Mouse (Mus musculus) thymus, adult 18-20 months (tissue): ENCODE data around the gene Eif3j1.
A peak's percentile ranks its signal among the peaks of the same experiment; 100 is the strongest.
"Not testable (repeated sequence)": the region's sequence is repeated elsewhere in the genome, so short reads cannot be mapped to it uniquely, and the experiment has no call there.

Experiments
- DNase-seq, 2 experiments: peaks; one replicate each; pipeline ENCODE4 v3.0.0; 2022; ENCODE audit warnings: mixed read lengths in 2 of 2

Gene Eif3j1

DNA sequence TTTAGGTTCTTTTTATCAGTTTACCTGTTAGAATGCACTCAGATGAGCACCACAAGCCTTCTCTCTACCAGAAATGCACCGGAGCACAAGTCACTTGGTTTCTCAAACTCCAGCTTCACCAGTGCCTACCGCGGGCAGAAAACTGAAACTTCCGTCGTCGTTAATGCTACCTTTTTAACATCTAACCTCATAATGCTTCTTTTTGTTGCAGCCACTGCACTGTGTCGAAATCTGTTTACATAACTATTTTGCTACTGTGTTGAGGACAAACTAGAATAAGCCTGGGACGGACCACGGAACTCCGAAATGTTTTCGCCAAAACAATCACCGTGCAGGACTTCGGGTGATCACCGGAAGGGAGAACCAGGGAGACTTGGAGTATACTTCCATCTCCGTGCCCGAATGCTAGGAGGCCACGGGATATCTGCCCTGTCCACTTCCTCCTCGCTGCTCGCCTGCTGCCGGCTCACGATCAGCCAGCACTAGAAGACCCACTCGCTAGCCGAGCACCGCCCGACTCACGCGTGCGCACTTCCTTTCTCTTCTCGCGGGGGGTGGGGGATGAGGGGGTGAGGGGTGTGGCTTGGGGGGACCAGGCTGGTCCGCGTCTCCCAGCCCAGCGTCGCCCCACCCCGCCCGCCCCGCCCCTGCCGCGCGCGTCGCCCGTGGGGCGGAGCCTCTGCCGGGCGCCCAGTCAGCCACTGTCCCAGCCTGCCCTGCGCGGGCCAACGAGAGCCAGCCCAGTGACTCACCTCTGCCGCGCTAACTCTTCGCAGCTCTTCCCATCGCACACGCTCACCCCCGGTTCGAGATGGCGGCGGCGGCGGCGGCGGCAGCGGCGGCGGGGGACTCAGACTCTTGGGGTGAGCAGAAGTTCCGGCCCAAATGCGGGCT is at the start of gene Eif3j1:
TSS of gene Eif3j1 (plus strand) at position 685 of the 894 bp plus-strand sequence.
- peak; percentile 81 to 86 for DNase-seq

DNA sequence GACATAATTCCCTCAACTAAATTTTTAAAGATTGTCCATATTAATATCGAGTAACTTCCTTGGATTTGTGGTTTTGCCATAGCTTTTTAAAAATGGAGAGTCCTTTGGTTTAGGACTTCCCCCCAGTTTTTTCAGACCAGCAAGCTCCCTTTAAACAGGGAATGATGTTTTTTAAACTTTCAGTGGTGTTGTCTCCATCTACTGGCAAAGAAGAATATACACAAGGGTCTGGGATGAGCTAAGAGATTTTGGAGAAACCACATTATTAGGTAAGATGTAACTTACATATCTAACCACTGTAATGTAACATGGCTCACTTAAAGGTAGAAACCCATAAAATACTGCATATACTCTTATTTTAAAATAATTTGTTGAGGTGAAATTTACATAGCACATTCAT is 32.6 kb upstream of the Eif3j1 start:
- DNase-seq, result no peak

DNA sequence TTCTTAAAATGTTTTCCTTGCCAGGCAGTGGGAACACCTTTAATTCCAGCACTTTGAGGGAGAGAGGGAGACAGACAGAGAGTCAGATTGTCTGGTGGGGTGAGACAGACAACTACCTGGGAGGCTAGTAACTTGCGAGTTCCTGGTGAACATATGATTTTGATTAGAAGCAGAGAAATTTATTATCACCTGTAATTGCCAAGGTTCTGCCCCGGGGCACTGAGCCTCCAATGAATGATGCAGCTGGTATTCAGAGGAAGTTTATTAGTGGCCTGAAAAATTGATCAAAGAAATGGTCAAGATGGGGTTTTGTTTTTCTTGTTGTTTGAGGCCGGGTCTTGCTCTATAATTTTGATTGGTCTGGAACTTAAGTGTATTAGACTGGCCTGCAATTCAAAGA is 19.5 kb upstream of the Eif3j1 start:
- no peak for DNase-seq

DNA sequence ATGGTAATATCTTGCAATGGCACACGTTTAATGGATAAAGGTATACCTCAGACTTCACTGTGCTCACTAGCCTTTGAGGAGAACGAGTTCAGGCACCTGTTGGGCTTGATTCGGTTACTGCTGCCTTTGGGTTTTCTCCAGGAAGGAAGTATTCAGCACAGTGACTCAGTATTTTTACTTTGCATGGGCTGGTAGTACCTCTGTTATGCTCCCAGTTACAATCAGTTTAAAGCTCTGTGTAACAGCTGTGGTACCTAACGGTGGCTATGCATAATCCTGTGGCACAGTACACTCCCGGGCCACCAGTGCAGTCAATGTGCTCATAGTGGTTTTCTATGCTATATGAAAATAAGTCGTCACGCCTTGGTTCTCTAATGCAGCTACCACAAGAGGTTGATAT is 16.9 kb upstream of the Eif3j1 start:
- DNase-seq, result no peak

DNA sequence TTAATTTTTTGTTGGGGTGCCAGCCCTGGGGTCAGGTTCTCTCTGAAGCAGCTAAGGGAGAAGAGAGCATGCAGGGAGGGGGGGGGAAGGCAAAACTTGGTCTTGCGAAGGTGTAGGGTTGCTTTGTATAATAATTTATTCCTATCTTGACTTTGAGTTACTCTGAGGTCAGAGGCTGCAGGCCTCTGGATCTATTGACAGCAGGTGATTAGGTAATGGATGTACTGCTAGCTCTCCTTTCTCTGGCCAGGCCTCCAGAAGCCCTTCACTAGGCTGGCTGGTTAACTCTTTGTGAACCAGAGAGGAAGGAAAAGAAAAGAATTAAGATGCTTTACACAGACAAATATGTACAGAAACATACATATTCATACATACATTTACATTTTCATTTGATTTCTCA is 9.6 kb upstream of the Eif3j1 start:
- no peak for DNase-seq

DNA sequence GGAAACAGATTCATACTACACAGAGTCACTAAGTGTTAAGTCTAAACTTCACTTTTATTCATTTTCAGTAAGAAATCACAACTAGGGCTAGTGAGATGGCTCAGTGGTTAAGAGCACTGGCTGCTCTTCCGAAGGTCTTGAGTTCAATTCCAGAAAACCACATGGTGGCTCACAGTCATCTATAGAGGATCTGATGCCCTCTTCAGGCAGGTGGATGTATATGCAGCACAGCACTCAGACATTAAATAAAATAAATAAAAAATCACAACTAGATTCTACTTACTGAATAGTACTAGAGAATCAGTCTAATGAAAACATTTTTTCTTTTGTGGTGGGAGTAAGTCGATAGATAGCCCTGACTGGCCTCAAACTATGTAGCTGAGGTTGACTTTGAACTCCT is 6.1 kb upstream of the Eif3j1 start:
- no peak for DNase-seq

DNA sequence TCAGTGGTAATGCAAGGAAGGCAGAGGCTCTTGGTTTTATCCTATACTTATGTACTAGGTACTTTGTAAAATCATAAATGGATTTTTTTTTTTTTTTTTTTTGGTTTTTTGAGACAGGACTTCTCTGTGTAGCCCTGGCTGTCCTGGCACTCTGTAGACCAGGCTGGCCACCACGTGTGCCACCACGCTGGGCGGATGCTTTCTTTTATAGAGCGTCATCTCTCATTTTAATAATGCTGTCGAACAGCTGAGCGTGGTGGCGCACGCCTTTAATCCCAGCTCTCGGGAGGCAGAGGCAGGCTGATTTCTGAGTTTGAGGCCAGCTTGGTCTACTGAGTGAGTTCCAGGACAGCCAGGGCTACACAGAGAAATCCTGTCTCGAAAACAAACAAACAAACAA is 1.3 kb upstream of the Eif3j1 start:
- DNase-seq, result not testable (repeated sequence)

DNA sequence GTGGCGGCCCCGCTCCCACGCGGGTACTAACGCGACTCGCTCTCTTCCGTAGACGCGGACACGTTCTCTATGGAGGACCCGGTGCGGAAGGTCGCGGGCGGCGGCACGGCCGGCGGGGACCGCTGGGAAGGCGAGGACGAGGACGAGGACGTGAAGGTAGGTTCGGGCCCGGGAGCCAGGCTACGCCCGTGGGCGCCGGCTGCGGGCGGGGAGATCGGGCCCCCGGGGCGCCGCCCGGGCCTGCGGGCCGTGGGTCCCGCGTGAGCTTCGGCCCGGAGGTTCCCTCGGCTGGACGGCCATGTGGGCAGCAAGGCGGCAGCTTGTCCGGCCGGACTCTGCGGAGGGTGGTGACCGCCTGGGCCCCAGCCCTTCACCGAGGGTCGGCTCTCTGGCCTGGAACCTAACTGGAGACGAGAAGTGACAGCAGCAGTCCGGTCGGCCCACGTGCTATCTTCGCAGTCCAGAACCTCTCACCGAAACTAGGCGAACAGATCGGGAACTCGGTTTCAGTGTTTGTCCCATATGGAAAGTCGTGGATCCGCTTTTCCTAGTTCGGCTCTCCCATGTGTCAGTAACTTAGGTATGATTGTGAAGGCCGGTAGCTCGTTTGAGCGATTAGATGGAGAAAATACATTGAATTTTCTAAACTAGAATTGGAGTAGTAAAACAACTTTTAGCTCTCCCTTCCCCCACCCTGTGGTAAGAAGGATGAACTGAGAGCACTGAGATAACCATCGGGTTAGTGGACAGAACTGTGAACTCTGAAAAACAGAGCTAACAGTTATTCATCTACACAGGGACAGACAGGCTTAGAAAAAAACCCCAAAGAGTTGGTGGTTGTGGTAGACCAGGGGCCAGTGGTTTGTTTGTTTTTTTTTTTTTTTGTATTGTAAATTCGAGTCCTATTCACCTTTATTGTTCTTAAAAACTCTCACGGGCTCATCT is 682 bp downstream of the Eif3j1 start:
- no peak for DNase-seq

DNA sequence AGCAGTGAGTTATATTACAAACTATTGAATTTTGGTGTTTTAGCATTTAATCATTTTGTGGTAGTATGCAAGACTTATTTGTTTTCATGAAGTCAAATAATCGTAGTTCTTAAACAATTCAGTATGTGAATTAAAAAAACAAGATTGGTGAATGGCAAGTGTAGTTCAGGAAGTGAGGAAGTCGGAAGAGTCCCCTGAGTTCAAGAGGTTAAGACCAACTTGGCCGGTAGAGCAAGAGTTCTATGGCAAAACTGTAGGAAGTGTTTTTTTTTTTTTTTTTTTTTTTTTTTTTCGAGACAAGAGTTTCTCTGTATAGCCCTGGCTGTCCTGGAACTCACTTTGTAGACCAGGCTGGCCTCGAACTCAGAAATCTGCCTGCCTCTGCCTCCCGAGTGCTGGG is 3.6 kb downstream of the Eif3j1 start:
- no peak for DNase-seq

DNA sequence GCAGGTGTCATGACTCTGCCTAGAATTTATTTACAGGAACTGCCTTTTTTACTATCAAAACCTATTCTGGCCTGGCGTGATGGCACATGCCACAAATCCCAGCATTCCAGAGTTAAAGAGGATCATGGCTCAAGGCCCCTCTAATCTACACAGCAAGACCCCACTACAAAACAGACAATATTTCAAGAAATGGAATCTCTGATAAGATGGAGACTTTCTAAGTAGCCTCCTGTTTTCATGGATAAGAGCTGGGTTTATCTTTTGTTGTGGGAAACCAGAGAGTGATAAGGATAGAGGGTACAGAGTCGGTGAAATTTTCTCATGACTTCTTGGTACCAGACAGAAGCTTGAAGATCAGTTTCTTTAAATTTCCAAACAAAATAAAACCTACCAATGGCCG is 7.7 kb downstream of the Eif3j1 start:
- DNase-seq, result no peak

DNA sequence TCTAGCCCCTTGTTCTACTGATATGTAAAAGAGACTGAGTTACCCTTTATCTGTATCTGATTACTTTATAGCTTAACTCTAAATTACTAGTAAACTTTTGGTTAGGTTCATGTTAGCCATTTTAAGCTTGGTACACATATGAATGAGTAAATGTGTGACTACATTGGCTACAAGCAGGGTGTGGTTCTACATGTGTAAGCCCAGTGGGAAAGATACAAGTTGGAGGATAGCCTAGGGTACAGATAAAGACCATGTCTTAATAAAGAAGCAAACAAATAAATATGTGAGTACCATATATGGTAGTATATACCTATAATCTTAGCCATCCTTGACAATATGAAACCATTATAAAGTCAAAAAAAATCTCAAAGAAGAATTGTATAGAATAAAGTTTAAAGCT is 15.6 kb downstream of the Eif3j1 start:
- DNase-seq, result no peak

DNA sequence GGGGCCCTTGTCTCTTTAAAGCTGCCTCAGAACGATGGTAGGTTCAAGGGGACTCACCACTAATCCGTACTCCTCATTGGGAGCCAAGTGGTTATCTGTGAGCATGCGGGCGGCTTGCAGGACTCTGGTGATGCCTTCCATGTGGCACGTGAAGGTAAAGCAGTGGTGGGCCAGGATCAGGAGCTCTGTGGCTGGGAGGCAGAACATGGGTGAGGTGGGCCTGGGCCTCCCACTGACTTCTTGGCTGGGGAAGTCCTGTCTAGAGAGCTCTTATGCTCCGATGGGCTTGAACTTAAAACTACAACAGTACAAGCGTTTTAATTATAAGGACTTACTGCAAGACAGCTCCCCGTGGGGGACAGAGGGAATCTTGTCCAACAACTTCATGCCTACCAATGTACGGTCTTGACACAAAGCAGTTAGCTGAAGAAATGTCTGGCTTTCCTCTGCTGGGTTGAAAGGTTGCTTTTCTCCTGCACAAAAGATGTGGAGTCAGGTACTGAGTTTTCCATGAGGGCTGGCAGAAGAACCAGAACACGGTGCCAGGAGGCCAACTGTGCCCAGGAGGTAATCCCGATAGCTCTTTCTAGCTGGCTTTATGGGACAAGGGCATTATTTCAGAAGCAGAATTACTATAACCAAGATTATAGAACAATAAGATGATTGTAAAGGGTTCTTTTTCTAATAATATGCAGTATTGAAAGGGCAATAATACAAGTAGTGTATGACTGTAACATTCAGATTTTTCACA is 31.2 kb downstream of the Eif3j1 start:
- DNase-seq, result no peak

DNA sequence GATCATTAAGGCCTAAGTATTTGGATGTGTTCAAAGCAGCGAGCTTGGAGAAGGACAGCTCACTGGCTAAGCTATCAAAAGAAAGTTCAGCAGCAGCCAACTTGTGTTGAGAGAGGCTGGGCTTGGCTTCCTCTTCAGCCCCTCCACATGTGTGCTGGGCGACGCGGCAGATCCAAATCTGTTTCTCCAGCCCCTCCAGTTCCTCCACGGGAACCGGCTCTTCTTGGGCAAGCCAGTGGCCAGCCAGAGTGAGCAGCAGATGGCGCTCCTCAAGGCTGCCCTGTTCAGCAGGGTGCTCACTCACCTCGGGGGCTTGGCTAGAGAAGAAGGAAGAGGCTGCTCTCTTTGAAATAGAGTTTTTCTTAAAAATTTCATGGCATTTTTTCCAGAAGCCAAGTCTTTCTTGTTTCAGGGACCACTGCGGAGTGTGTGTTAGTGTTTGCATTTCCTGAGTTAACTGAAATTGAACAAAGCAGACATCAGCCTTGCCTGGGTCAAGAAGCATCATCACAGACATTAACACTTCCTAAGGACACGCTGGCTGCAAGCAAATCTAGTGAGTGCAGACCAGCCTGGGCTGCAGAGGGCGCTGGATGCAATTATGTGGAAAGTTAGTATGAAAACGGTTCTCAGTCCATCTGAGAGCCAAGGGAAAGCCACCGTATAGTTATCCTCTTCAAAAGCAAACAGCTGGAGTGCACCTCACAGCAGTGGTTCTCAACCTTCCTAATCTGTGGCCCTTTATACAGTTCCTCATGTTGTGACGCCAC is 37.0 kb downstream of the Eif3j1 start:
- DNase-seq, result no peak

DNA sequence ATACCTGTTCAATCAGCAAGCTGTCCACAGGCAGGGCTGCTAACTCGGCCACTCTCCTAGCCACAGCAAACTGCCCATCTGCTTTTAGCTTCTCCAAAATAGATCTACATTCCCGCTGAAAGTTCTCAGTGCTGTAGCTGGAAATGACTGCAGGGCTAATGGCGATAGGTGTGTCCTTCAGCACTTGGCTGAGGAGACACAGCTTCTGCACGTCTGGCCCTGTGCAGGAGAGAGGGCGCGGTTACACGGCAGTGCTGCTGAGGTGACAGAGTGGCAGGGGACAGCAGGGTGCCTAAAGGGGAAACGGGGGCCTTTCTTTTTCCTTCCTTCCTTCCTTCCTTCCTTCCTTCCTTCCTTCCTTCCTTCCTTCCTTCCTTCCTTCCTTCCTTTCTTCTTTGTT is 37.9 kb downstream of the Eif3j1 start:
- no peak for DNase-seq

DNA sequence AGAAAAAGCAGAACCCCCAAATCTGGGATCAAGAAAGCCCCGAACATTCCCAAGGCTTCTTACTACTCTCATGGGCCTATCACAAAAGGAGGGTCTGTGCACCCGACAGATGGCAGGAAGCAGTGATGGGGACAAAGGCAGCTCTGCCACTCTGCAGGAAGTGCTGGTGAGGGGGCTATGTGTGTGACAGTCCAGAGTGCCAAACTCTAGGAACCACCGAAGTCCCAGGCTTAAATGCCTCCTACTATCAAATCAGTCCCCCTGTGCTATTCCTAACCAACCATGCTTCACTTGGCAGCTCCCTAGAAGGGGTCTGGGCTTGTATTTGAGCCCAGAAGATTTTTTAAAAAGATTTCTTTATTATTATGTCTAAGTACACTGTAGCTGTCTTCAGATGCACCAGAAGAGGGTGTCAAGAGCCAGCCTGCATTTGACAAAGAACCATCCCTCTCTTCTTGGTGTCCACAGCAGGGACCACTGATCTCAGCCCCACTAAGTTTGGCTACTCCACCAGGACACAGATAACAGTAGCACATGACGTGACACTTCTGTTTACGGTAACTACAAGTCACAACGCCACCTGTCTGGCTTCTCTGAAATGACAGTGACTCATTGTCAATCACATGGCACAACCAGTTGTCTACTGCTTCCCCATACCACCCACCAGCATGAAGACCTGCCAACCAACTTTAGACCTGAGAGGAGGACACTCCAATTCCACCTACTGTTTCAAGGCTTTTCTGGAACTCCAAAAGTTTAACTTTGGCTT is 41.0 kb downstream of the Eif3j1 start:
- DNase-seq, result no peak

DNA sequence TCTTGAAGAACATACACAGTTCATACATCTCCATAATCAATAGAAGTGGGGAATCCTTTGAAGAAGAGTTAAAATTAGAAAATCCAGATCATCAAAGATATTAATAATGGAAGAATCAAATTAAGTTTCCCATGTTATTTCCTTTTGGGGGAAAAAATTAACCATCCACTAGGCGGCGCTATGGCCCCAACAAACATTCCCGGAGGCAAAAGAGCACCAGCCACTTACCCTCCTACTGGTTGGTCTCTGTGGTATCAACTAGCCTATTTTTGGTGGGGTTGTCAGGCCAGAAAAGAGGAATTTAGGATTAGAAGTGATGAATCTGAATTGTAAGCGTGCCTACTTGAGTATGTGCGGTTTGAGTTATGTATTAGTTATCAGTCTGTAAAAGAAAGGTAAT is 41.6 kb downstream of the Eif3j1 start:
- no peak for DNase-seq

DNA sequence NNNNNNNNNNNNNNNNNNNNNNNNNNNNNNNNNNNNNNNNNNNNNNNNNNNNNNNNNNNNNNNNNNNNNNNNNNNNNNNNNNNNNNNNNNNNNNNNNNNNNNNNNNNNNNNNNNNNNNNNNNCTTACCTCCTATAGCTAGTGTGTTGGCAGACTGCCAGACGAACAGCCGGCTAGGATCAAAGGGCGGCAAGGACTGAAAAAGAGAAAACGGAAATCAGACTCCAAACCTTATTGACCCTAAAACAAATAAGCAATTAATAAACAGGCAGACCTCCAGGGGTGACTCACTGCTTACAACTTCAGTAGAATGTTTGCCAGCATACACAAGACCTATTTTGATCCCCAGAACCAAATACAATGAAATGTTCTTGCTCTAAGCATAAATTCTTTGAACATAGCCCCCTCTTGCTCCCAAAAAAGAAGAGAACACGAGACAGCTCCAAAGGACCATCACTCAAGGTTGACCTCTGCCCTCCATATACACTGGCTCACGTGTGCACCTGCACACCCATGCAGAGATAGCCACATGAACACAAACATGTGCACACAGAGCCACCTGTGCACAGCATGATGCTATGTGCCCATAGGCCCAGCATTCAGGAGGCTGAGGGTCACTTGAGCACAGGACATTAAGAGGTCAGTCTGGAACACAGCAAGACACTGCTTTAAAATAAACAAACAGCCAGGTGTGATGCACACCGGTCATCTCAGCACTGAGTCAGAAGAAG is 53.5 kb downstream of the Eif3j1 start:
- no peak for DNase-seq

DNA sequence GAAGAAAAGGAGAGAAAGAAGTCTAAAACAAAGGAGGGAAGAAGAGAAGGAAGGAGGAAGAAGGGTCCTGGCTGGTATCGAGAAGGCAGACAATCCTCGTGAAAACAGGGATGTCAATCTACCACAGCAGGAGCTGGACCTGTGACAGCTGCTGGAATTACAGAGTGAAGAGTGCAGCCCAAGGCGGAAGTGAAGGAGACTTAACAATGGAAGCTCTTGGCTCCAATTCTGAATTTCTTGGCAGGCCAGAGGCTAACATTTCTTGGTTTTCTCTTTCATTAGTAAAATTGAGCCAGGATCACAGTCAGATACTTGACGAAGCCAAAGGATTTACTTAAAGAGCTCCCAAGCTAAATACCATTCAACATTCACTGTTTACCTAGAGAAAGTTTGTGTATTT is 58.1 kb downstream of the Eif3j1 start:
- DNase-seq, result no peak

DNA sequence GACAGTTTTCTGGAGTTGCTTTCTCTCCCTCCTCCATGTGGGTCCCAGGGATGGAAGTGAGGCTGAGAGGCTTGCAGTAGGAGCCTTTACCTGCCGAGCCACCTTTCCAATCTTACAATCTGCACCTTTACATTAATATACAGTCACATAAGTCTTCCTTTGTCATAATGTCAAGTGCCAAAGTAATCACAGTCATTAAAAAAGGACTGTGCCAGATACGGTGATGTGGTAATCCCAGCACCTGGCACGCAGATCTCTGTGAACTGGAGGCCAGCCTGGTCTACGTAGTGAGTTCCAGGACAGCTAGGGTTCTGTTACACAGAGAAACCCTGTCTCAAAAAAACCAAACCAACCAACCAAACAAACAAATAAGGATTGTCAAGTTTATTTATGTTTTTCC is 65.5 kb downstream of the Eif3j1 start:
- DNase-seq, result no peak

DNA sequence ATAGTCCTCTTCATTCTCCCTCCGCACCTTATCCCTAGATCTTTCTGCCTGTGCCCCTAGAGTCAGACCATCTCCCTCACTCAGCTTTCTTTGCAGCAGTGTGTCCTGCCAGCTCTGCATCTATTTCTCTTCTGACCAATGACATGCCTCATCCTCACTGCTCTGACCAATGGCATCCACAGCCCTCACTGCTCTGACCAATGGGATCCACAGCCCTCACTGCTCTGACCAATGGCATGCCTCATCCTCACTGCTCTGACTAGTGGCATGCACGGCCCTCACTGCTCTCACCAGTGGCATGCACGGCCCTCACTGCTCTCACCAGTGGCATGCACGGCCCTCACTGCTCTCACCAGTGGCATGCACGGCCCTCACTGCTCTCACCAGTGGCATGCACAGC is 69.3 kb downstream of the Eif3j1 start:
- not testable (repeated sequence) for DNase-seq

DNA sequence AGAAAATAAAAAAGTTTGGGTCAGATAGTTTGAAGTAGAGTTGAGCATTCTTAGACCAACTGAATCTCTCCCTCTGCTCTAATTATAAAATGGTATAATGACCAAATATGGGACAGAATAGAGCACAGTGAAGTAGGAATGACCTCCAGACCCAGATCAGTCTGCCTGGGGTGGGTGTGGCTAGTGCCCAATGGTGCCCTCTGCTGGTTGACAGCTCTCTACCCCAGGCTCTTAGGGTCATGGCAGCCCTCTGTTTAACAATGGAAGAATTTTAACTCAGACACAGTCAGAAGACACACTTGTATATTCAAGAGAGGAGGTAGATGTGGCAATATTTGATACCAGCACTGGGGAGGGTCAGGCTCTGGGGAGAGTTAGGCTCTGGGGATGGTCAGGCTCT is 73.7 kb downstream of the Eif3j1 start:
- DNase-seq, result no peak
